Mouse (Mus musculus): ENCODE measurements around the gene Sox13. TPM values are rescaled to one million over a fixed set of nuclear protein-coding genes. Genes with fewer than 3 reads are reported as not detected.

Sox13 gene
- polyA plus RNA-seq, 1 experiment = 5.7 TPM

- Histone ChIP-seq H3K4me3 (ENCODE audit: control insufficient read depth, low read depth, low read length) (no peak overlapping the region), H3K27ac (ENCODE audit: control insufficient read depth, insufficient read depth, low read depth, low read length) (no peak overlapping the region), H3K4me1 (ENCODE audit: control insufficient read depth, insufficient read depth, low read length) (no peaks in the 10 kb centered on the region; the same call in 1 of the 2 replicates), H3K27me3 (ENCODE audit: control insufficient read depth, insufficient read depth, low read length) (no peaks in the 10 kb centered on the region), H3K36me3 (ENCODE audit: control insufficient read depth, insufficient read depth, low read length) (no peaks in the 10 kb centered on the region)
- TF ChIP-seq CTCF (IDR thresholded peaks at IDR 0.05; ENCODE audit: control insufficient read depth, insufficient read depth, insufficient replicate concordance, low read depth, low read length) (no peak), POLR2A (IDR thresholded peaks at IDR 0.05; ENCODE audit: control insufficient read depth, low read depth, low read length) (no peak)
Measured at GRCm38 (mm10) chr1:133411506-133412147, 12.6 kb downstream of the Sox13 start.

- no peaks in the 10 kb centered on the region; the same call in 1 of the 2 replicates for H3K4me1 ChIP-seq (ENCODE audit: control insufficient read depth, insufficient read depth, low read length)
- no peak overlapping the region for H3K4me3 ChIP-seq (ENCODE audit: control insufficient read depth, low read depth, low read length)
- H3K27ac ChIP-seq (ENCODE audit: control insufficient read depth, insufficient read depth, low read depth, low read length) = no peak overlapping the region
- H3K27me3 ChIP-seq (ENCODE audit: control insufficient read depth, insufficient read depth, low read length) = no peaks in the 10 kb centered on the region
- TF ChIP-seq POLR2A (IDR thresholded peaks at IDR 0.05; ENCODE audit: control insufficient read depth, low read depth, low read length) = no peak
- no peak for TF ChIP-seq CTCF (IDR thresholded peaks at IDR 0.05; ENCODE audit: control insufficient read depth, insufficient read depth, insufficient replicate concordance, low read depth, low read length)
- H3K36me3 ChIP-seq (ENCODE audit: control insufficient read depth, insufficient read depth, low read length) = no peaks in the 10 kb centered on the region
Measured at GRCm38 (mm10) chr1:133409786-133410185, 14.4 kb downstream of the Sox13 start.

GRCm38 (mm10) chr1:133408880-133409516 lies 15.2 kb downstream of the Sox13 start:
- Histone ChIP-seq H3K4me1 (ENCODE audit: control insufficient read depth, insufficient read depth, low read length) (no peaks in the 10 kb centered on the region; the same call in 1 of the 2 replicates), H3K36me3 (ENCODE audit: control insufficient read depth, insufficient read depth, low read length) (no peaks in the 10 kb centered on the region), H3K27me3 (ENCODE audit: control insufficient read depth, insufficient read depth, low read length) (no peaks in the 10 kb centered on the region), H3K27ac (ENCODE audit: control insufficient read depth, insufficient read depth, low read depth, low read length) (no peak overlapping the region), H3K4me3 (ENCODE audit: control insufficient read depth, low read depth, low read length) (no peak overlapping the region)
- TF ChIP-seq CTCF (IDR thresholded peaks at IDR 0.05; ENCODE audit: control insufficient read depth, insufficient read depth, insufficient replicate concordance, low read depth, low read length) (no peak), POLR2A (IDR thresholded peaks at IDR 0.05; ENCODE audit: control insufficient read depth, low read depth, low read length) (no peak)

- Histone ChIP-seq H3K27me3 (ENCODE audit: control insufficient read depth, insufficient read depth, low read length) (no peaks in the 10 kb centered on the region), H3K36me3 (ENCODE audit: control insufficient read depth, insufficient read depth, low read length) (no peaks in the 10 kb centered on the region), H3K4me3 (ENCODE audit: control insufficient read depth, low read depth, low read length) (no peak overlapping the region), H3K4me1 (ENCODE audit: control insufficient read depth, insufficient read depth, low read length) (no peaks in the 10 kb centered on the region; the same call in 1 of the 2 replicates), H3K27ac (ENCODE audit: control insufficient read depth, insufficient read depth, low read depth, low read length) (no peak overlapping the region)
- no peak for TF ChIP-seq CTCF (IDR thresholded peaks at IDR 0.05; ENCODE audit: control insufficient read depth, insufficient read depth, insufficient replicate concordance, low read depth, low read length)
- TF ChIP-seq POLR2A (IDR thresholded peaks at IDR 0.05; ENCODE audit: control insufficient read depth, low read depth, low read length) = no peak
Measured at GRCm38 (mm10) chr1:133408321-133408720, 15.9 kb downstream of the Sox13 start.

- TF ChIP-seq POLR2A (IDR thresholded peaks at IDR 0.05; ENCODE audit: control insufficient read depth, low read depth, low read length) (no peak), CTCF (IDR thresholded peaks at IDR 0.05; ENCODE audit: control insufficient read depth, insufficient read depth, insufficient replicate concordance, low read depth, low read length) (no peak)
- no peak overlapping the region for H3K27ac ChIP-seq (ENCODE audit: control insufficient read depth, insufficient read depth, low read depth, low read length)
- H3K27me3 ChIP-seq (ENCODE audit: control insufficient read depth, insufficient read depth, low read length) = no peaks in the 10 kb centered on the region
- H3K36me3 ChIP-seq (ENCODE audit: control insufficient read depth, insufficient read depth, low read length) = no peaks in the 10 kb centered on the region
- no peak overlapping the region for H3K4me3 ChIP-seq (ENCODE audit: control insufficient read depth, low read depth, low read length)
- no peaks in the 10 kb centered on the region; the same call in 1 of the 2 replicates for H3K4me1 ChIP-seq (ENCODE audit: control insufficient read depth, insufficient read depth, low read length)
Measured at GRCm38 (mm10) chr1:133407436-133407835, 16.7 kb downstream of the Sox13 start.

GRCm38 (mm10) chr1:133406614-133407013 lies 17.6 kb downstream of the Sox13 start:
- H3K27ac ChIP-seq (ENCODE audit: control insufficient read depth, insufficient read depth, low read depth, low read length) = no peak overlapping the region
- TF ChIP-seq POLR2A (IDR thresholded peaks at IDR 0.05; ENCODE audit: control insufficient read depth, low read depth, low read length) (no peak), CTCF (IDR thresholded peaks at IDR 0.05; ENCODE audit: control insufficient read depth, insufficient read depth, insufficient replicate concordance, low read depth, low read length) (no peak)
- no peak overlapping the region for H3K4me3 ChIP-seq (ENCODE audit: control insufficient read depth, low read depth, low read length)
- no peaks in the 10 kb centered on the region; the same call in 1 of the 2 replicates for H3K4me1 ChIP-seq (ENCODE audit: control insufficient read depth, insufficient read depth, low read length)
- no peaks in the 10 kb centered on the region for H3K27me3 ChIP-seq (ENCODE audit: control insufficient read depth, insufficient read depth, low read length)
- H3K36me3 ChIP-seq (ENCODE audit: control insufficient read depth, insufficient read depth, low read length) = no peaks in the 10 kb centered on the region

GRCm38 (mm10) chr1:133404005-133404404 lies 20.2 kb downstream of the Sox13 start:
- H3K27ac ChIP-seq (ENCODE audit: control insufficient read depth, insufficient read depth, low read depth, low read length) = no peak overlapping the region

More at GRCm38 (mm10) chr1:133404005-133404404, 20.2 kb downstream of the Sox13 start:
- H3K4me3 ChIP-seq (ENCODE audit: control insufficient read depth, low read depth, low read length) = no peak overlapping the region
- no peaks in the 10 kb centered on the region for H3K36me3 ChIP-seq (ENCODE audit: control insufficient read depth, insufficient read depth, low read length)
- no peaks in the 10 kb centered on the region for H3K27me3 ChIP-seq (ENCODE audit: control insufficient read depth, insufficient read depth, low read length)
- H3K4me1 ChIP-seq (ENCODE audit: control insufficient read depth, insufficient read depth, low read length) = no peaks in the 10 kb centered on the region; the same call in 1 of the 2 replicates
- TF ChIP-seq CTCF (IDR thresholded peaks at IDR 0.05; ENCODE audit: control insufficient read depth, insufficient read depth, insufficient replicate concordance, low read depth, low read length) (no peak), POLR2A (IDR thresholded peaks at IDR 0.05; ENCODE audit: control insufficient read depth, low read depth, low read length) (no peak)

Measured in testis, adult 2 months (tissue).